Mouse (Mus musculus): ENCODE measurements around the gene Gimap4. TPM values are rescaled to one million over a fixed set of nuclear protein-coding genes. Genes with fewer than 3 reads are reported as not detected.

The Gimap4 gene
- polyA plus RNA-seq, 1 experiment from 2014 or later, result 53.8 TPM

DNA sequence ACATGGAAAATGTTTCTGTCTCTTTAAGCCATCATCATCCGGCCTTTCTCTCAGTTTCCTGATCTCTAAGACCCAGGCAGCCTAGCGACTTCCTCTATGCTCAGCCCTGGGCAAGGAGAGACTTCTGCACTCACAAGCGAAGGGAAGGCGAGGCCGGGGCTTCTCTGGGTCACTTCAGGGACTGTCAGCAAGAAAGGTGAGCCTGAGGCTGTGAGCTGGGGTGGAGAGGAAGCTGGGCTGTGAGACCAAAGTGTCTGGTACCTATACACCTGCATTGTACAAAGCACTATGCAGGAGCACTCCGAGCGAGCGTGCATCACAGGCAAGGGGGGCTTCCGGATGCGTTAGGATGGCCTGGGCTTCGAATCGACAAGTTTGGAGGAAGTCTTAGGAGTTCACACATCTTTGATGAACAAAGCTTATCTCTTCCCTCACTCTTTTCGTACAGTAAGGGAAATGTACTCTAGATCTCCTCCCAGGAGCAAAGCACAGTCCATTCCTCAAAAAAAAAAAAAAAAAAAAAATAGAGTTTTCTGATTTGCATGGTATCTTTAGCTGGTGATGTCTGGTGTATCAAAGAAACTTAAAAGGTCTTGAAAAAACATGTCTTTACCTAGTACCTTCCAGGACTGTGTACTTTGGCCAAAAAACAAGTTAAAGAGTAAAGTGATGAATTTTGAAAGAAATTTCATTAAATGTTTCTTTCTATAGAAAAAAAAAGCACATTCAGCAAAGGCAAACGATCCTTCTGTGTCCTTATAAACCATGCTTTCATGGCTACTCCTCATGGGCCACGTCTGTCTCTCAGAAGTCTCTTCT lies 54.8 kb downstream of the Gimap4 start, which contains the start of gene Gimap1:
Gene Gimap1, plus strand, starts transcription at position 94 of the 819 bp plus-strand sequence.
- Histone ChIP-seq H3K4me3 (ENCODE audit: low read length) (peak within 1 kb of the TSS; percentile 38), H3K4me1 (replicated peaks; ENCODE audit: control insufficient read depth, insufficient read depth, low read length) (peaks cover 18% of the 10 kb centered on the region), H3K27me3 (ENCODE audit: control insufficient read depth, insufficient read depth, low read depth, low read length) (peaks cover 18% of the 10 kb centered on the region), H3K4me2 (ENCODE audit: low read depth, low read length) (peak within 1 kb of the TSS; percentile 76), H3K27ac (ENCODE audit: low read length) (peak within 1 kb of the TSS; percentile 67), H3K9me3 (ENCODE audit: control insufficient read depth, low read length) (no peaks in the 10 kb centered on the region), H3K36me3 (ENCODE audit: control insufficient read depth, insufficient read depth, low read length) (no peaks in the 10 kb centered on the region), H3K9ac (ENCODE audit: low read length) (peak within 1 kb of the TSS; percentile 58)
- 61% methylated on average over 15 of the region's 15 CpGs for WGBS
- peak; percentile 61; the same call in 1 of the 2 replicates for ATAC-seq (ENCODE audit: low read depth)

DNA sequence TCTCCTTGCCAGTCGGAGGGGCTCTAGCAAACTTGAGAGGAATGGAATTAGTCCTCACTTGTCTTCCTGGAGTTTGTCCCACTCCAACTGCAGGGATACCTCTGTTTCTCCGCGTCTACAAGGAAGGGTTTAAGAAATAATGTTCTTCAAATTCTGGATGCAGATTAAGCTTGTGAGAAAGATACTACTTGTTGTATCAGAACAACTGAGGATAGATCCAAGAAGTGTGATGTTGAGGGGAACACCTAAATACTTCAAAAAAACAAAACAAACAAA lies 55.4 kb downstream of the Gimap4 start:
- Histone ChIP-seq H3K9ac (ENCODE audit: low read length) (peak overlapping the region; percentile 52), H3K9me3 (ENCODE audit: control insufficient read depth, low read length) (no peaks in the 10 kb centered on the region), H3K4me2 (ENCODE audit: low read depth, low read length) (peak overlapping the region; percentile 76), H3K27ac (ENCODE audit: low read length) (peak overlapping the region; percentile 44; the same call in 1 of the 2 replicates), H3K4me1 (replicated peaks; ENCODE audit: control insufficient read depth, insufficient read depth, low read length) (peaks cover 18% of the 10 kb centered on the region), H3K36me3 (ENCODE audit: control insufficient read depth, insufficient read depth, low read length) (no peaks in the 10 kb centered on the region), H3K27me3 (ENCODE audit: control insufficient read depth, insufficient read depth, low read depth, low read length) (peaks cover 18% of the 10 kb centered on the region), H3K4me3 (ENCODE audit: low read length) (peak overlapping the region; percentile 38)
- no peak for ATAC-seq (ENCODE audit: low read depth)
- WGBS, result 71% methylated on average over 3 of the region's 3 CpGs

DNA sequence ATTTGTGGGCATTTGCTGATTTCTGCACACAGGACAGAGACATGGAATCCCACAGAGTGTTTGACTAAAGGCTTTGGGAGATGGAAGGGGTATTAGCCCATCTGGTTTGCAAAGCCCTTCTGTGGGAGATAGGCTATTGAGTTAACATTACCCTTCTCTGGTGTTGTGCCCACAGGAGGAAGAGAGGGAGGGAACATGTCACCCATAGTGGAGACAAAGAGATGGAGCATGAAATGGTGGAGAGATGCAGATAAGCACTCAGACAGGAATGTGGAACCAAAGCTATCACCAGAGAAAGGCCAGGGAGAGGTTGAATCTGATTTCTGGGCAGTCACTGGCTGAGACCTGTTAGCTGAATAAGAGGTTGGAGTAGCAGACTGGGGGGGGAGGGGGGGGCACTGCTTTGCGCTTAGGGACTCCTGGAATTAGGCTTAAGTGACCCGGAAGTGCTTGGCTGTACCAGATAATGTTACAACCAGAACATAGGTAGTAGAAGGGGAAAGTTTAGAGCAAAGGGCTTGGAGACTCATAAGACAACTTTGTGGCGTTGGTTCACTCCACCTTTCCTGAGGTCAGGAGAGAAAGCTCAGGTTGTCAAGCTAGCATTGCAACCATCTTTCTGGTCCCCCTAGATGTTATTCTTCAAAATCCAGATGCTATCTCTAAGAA lies 56.3 kb downstream of the Gimap4 start:
- Histone ChIP-seq H3K9ac (ENCODE audit: low read length) (peak overlapping the region; percentile 34; the same call in 1 of the 2 replicates), H3K36me3 (ENCODE audit: control insufficient read depth, insufficient read depth, low read length) (no peaks in the 10 kb centered on the region), H3K27me3 (ENCODE audit: control insufficient read depth, insufficient read depth, low read depth, low read length) (peaks cover 18% of the 10 kb centered on the region), H3K4me1 (replicated peaks; ENCODE audit: control insufficient read depth, insufficient read depth, low read length) (peaks cover 18% of the 10 kb centered on the region), H3K4me2 (ENCODE audit: low read depth, low read length) (peak overlapping the region; percentile 76), H3K9me3 (ENCODE audit: control insufficient read depth, low read length) (no peaks in the 10 kb centered on the region), H3K4me3 (ENCODE audit: low read length) (peak overlapping the region; percentile 38; the same call in 1 of the 2 replicates), H3K27ac (ENCODE audit: low read length) (peak overlapping the region; percentile 17)
- WGBS, result 62% methylated on average over 3 of the region's 3 CpGs
- no peak for ATAC-seq (ENCODE audit: low read depth)

DNA sequence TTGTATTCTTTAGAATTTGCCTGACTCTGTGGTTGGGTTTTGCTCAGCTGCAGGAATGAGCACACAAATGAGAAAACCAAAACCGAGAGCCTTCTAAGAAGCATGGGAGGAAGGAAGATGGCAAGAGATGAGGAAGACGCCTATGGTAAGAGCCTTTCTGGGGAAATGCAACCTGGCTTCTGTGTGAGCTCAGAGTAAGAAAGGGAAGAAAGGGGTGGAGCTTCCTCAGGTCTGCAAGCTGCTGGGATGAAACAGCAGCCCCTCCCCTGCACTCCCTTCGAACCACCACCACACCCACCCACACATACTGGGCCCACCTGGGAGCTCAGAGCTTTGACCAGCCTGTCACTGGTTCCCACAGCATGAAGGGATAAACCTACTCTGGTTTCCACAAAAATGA lies 56.9 kb downstream of the Gimap4 start:
- H3K36me3 ChIP-seq (ENCODE audit: control insufficient read depth, insufficient read depth, low read length), result no peaks in the 10 kb centered on the region
- H3K27me3 ChIP-seq (ENCODE audit: control insufficient read depth, insufficient read depth, low read depth, low read length), result peaks cover 18% of the 10 kb centered on the region
- H3K9me3 ChIP-seq (ENCODE audit: control insufficient read depth, low read length), result no peaks in the 10 kb centered on the region
- peak; percentile 44; the same call in 1 of the 2 replicates for ATAC-seq (ENCODE audit: low read depth)
- 37% methylated on average over 3 of the region's 3 CpGs for WGBS
- H3K4me2 ChIP-seq (ENCODE audit: low read depth, low read length), result peak overlapping the region; percentile 76; the same call in 1 of the 2 replicates
- H3K27ac ChIP-seq (ENCODE audit: low read length), result no peak overlapping the region
- no peak overlapping the region for H3K9ac ChIP-seq (ENCODE audit: low read length)
- no peak overlapping the region for H3K4me3 ChIP-seq (ENCODE audit: low read length)
- H3K4me1 ChIP-seq (replicated peaks; ENCODE audit: control insufficient read depth, insufficient read depth, low read length), result peaks cover 18% of the 10 kb centered on the region

Other genes with a start within 250 kb of the Gimap4 start
- gene Zfp467, start 238.7 kb upstream of the Gimap4 start, polyA plus RNA-seq (2015; fragmentation: Nextera tagmentation; extraction: Ambion mirVana), result 21.0 and 22.6 TPM in 2 replicates
- 0.14 and 0.36 TPM in 2 replicates for gene Sspo, start 236.3 kb upstream of the Gimap4 start, polyA plus RNA-seq (2015; fragmentation: Nextera tagmentation; extraction: Ambion mirVana)
- gene Atp6v0e2, start 146.9 kb upstream of the Gimap4 start, polyA plus RNA-seq (2015; fragmentation: Nextera tagmentation; extraction: Ambion mirVana), result 9.7 and 11.8 TPM in 2 replicates
- 5.8 and 8.8 TPM in 2 replicates for gene Lrrc61, start 129.8 kb upstream of the Gimap4 start, polyA plus RNA-seq (2015; fragmentation: Nextera tagmentation; extraction: Ambion mirVana)
- 101 and 114 TPM in 2 replicates for gene Rarres2, start 111.8 kb upstream of the Gimap4 start, polyA plus RNA-seq (2015; fragmentation: Nextera tagmentation; extraction: Ambion mirVana)
- not detected in 2 replicates for gene Gm45021, start 94.9 kb upstream of the Gimap4 start, polyA plus RNA-seq (2015; fragmentation: Nextera tagmentation; extraction: Ambion mirVana)
- 30.5 and 32.3 TPM in 2 replicates for gene Repin1, start 90.7 kb upstream of the Gimap4 start, polyA plus RNA-seq (2015; fragmentation: Nextera tagmentation; extraction: Ambion mirVana)
- gene Gm44965, start 90.6 kb upstream of the Gimap4 start, polyA plus RNA-seq (2015; fragmentation: Nextera tagmentation; extraction: Ambion mirVana), result not detected in 2 replicates
- gene Zfp775, start 82.5 kb upstream of the Gimap4 start, polyA plus RNA-seq (2015; fragmentation: Nextera tagmentation; extraction: Ambion mirVana), result 6.2 and 7.4 TPM in 2 replicates
- gene AI854703, start 57.8 kb upstream of the Gimap4 start, polyA plus RNA-seq (2015; fragmentation: Nextera tagmentation; extraction: Ambion mirVana), result 0.41 and 0.57 TPM in 2 replicates
- gene Gimap8, start 37.3 kb upstream of the Gimap4 start, polyA plus RNA-seq (2015; fragmentation: Nextera tagmentation; extraction: Ambion mirVana), result 5.9 and 6.1 TPM in 2 replicates
- 14.2 and 14.6 TPM in 2 replicates for gene Gimap9, start 8.4 kb upstream of the Gimap4 start, polyA plus RNA-seq (2015; fragmentation: Nextera tagmentation; extraction: Ambion mirVana)
- 50.6 and 54.7 TPM in 2 replicates for gene Gimap6, start 23.7 kb downstream of the Gimap4 start, polyA plus RNA-seq (2015; fragmentation: Nextera tagmentation; extraction: Ambion mirVana)
- 3.6 and 4.6 TPM in 2 replicates for gene Gm28053, start 34.1 kb downstream of the Gimap4 start, polyA plus RNA-seq (2015; fragmentation: Nextera tagmentation; extraction: Ambion mirVana)
- gene Gimap7, start 34.1 kb downstream of the Gimap4 start, polyA plus RNA-seq (2015; fragmentation: Nextera tagmentation; extraction: Ambion mirVana), result not detected in 2 replicates
- 46.7 and 51.1 TPM in 2 replicates for gene Gimap1, start 54.5 kb downstream of the Gimap4 start, polyA plus RNA-seq (2015; fragmentation: Nextera tagmentation; extraction: Ambion mirVana)
- 22.3 and 22.4 TPM in 2 replicates for gene Gimap5, start 61.6 kb downstream of the Gimap4 start, polyA plus RNA-seq (2015; fragmentation: Nextera tagmentation; extraction: Ambion mirVana)
- gene Gimap3, start 86.3 kb downstream of the Gimap4 start, polyA plus RNA-seq (2015; fragmentation: Nextera tagmentation; extraction: Ambion mirVana), result 0.08 and 0.10 TPM in 2 replicates
- gene Tmem176a, start 156.4 kb downstream of the Gimap4 start, polyA plus RNA-seq (2015; fragmentation: Nextera tagmentation; extraction: Ambion mirVana), result 242 and 258 TPM in 2 replicates
- 450 and 479 TPM in 2 replicates for gene Tmem176b, start 156.9 kb downstream of the Gimap4 start, polyA plus RNA-seq (2015; fragmentation: Nextera tagmentation; extraction: Ambion mirVana)
- 0.30 TPM in 1 of 2 replicates, not detected in the other for gene Aoc1, start 188.3 kb downstream of the Gimap4 start, polyA plus RNA-seq (2015; fragmentation: Nextera tagmentation; extraction: Ambion mirVana)
- not detected in 2 replicates for gene 1600015I10Rik, start 245.3 kb downstream of the Gimap4 start, polyA plus RNA-seq (2015; fragmentation: Nextera tagmentation; extraction: Ambion mirVana)